Comparison of ENCODE assay signal across 8 mouse cellular contexts in genomic region chr5:25734318-25734717, GRCm38 (mm10). TPM values are rescaled to one million over a fixed set of nuclear protein-coding genes. Genes with fewer than 3 reads are reported as not detected.
DNase-seq lines count a peak whose midpoint lies in the region; ATAC-seq and TF ChIP-seq lines count a peak whose summit lies in the region.

No protein-coding gene starts in this region.

- H3K36me3 ChIP-seq in kidney, embryonic 15.5 days = no peaks in the 10 kb centered on the region
- H3K36me3 ChIP-seq in C2C12 (ENCODE audit: control insufficient read depth, insufficient read depth) = no peaks in the 10 kb centered on the region
- no peaks in the 10 kb centered on the region for H3K36me3 ChIP-seq in MEL (ENCODE audit: control insufficient read depth in 1 of 2, insufficient read depth in 2 of 2, low read length in 2 of 2)
- no peaks in the 10 kb centered on the region for H3K36me3 ChIP-seq in kidney, postnatal 0 days (ENCODE audit: insufficient read depth, low read length)
- H3K36me3 ChIP-seq in forebrain, embryonic 16.5 days (ENCODE audit: control insufficient read depth, insufficient read depth) = no peaks in the 10 kb centered on the region

- H3K79me2 ChIP-seq in C2C12 (ENCODE audit: control insufficient read depth, insufficient read depth) (no peaks in the 10 kb centered on the region), MEL (ENCODE audit: control insufficient read depth, insufficient read depth, low read length, poor library complexity) (no peaks in the 10 kb centered on the region)

- no peak overlapping the region for H3K27ac ChIP-seq in kidney, embryonic 15.5 days
- H3K27ac ChIP-seq in MEL (ENCODE audit: control insufficient read depth, low read depth, low read length) = no peak overlapping the region
- no peak overlapping the region for H3K27ac ChIP-seq in kidney, postnatal 0 days
- H3K27ac ChIP-seq in forebrain, embryonic 16.5 days (ENCODE audit: low read length) = no peak overlapping the region

- TF ChIP-seq RAD21 in MEL (IDR thresholded peaks at IDR 0.05; ENCODE audit: low read depth, low read length) = peak; percentile 97

- H3K79me3 ChIP-seq in C2C12 (ENCODE audit: low read depth) = no peaks in the 10 kb centered on the region

- H3K27me3 ChIP-seq in kidney, embryonic 15.5 days = no peaks in the 10 kb centered on the region
- H3K27me3 ChIP-seq in C2C12 (ENCODE audit: control insufficient read depth, insufficient read depth, insufficient read length) (no peaks in the 10 kb centered on the region), MEL (ENCODE audit: control insufficient read depth in 1 of 2, insufficient read depth in 2 of 2, low read length in 2 of 2) (peaks cover 6 to 13% of the 10 kb centered on the region in 2 experiments)
- H3K27me3 ChIP-seq in kidney, postnatal 0 days (ENCODE audit: insufficient read depth, low read length) = no peaks in the 10 kb centered on the region
- H3K27me3 ChIP-seq in forebrain, embryonic 16.5 days (replicated peaks; ENCODE audit: control insufficient read depth, insufficient read depth, low read length) = no peaks in the 10 kb centered on the region

- no peaks in the 10 kb centered on the region for H3K4me1 ChIP-seq in kidney, embryonic 15.5 days
- no peaks in the 10 kb centered on the region for H3K4me1 ChIP-seq in MEL (ENCODE audit: control insufficient read depth in 1 of 2, insufficient read depth in 2 of 2, low read length in 2 of 2)
- H3K4me1 ChIP-seq in kidney, postnatal 0 days (replicated peaks; ENCODE audit: insufficient read depth, low read length) = no peaks in the 10 kb centered on the region
- H3K4me1 ChIP-seq in forebrain, embryonic 16.5 days (replicated peaks; ENCODE audit: control insufficient read depth, insufficient read depth, low read length) = no peaks in the 10 kb centered on the region

- TF ChIP-seq POLR2A in MEL (IDR thresholded peaks at IDR 0.05; ENCODE audit: control insufficient read depth in 1 of 2, insufficient read depth in 1 of 2, low read depth in 1 of 2, low read length in 2 of 2, poor library complexity in 1 of 2) = no peak

- H3K9ac ChIP-seq in kidney, embryonic 15.5 days = no peak overlapping the region
- H3K9ac ChIP-seq in MEL (ENCODE audit: control insufficient read depth, low read depth, low read length, poor library complexity, severe bottlenecking) = no peak overlapping the region
- no peak overlapping the region for H3K9ac ChIP-seq in kidney, postnatal 0 days (ENCODE audit: low read depth, low read length)
- H3K9ac ChIP-seq in forebrain, embryonic 16.5 days (replicated peaks; ENCODE audit: low read depth, low read length) = no peak overlapping the region

- H3K4me3 ChIP-seq in kidney, embryonic 15.5 days (replicated peaks) = no peak overlapping the region
- H3K4me3 ChIP-seq in C2C12 (ENCODE audit: insufficient read depth, poor library complexity, severe bottlenecking) (no peak overlapping the region), MEL (ENCODE audit: control insufficient read depth in 1 of 2, insufficient read depth in 1 of 2, low read depth in 2 of 2, low read length in 2 of 2) (no peak overlapping the region)
- H3K4me3 ChIP-seq in kidney, postnatal 0 days (replicated peaks; ENCODE audit: low read depth, low read length) = no peak overlapping the region
- H3K4me3 ChIP-seq in forebrain, embryonic 16.5 days (replicated peaks; ENCODE audit: low read length) = no peak overlapping the region

- ATAC-seq in kidney, embryonic 15.5 days (replicated peaks; ENCODE audit: low FRiP score) = no peak
- ATAC-seq in kidney, postnatal 0 days (replicated peaks; ENCODE audit: low FRiP score, low read depth) = no peak
- ATAC-seq in forebrain, embryonic 16.5 days = no peak

- DNase-seq in kidney, adult 11 months = peak; percentile 5
- peak; percentile 60 for DNase-seq in MEL (ENCODE audit: low read depth, low spot score)
- peak; percentile 78 to 82 for DNase-seq in cerebellum, postnatal 14 days
- DNase-seq in kidney, postnatal 0 days (ENCODE audit: low spot score) = peak; percentile 57
- peak; percentile 56 for DNase-seq in naive thymus-derived CD4-positive, alpha-beta T cell, adult 2 months (ENCODE audit: low read depth)

- H3K9me3 ChIP-seq in kidney, embryonic 15.5 days (replicated peaks) = no peaks in the 10 kb centered on the region
- no peaks in the 10 kb centered on the region for H3K9me3 ChIP-seq in MEL (replicated peaks; ENCODE audit: insufficient read depth, low read length)
- no peaks in the 10 kb centered on the region for H3K9me3 ChIP-seq in kidney, postnatal 0 days (replicated peaks; ENCODE audit: low read length)
- H3K9me3 ChIP-seq in forebrain, embryonic 16.5 days (ENCODE audit: control insufficient read depth, low read length) = no peaks in the 10 kb centered on the region

- 3% methylated on average over 1 of the region's 1 CpGs for WGBS in kidney, embryonic 15.5 days
- WGBS in kidney, postnatal 0 days = 7% methylated on average over 1 of the region's 1 CpGs
- WGBS in forebrain, embryonic 16.5 days = 7% methylated on average over 1 of the region's 1 CpGs

- no peak for TF ChIP-seq EP300 in MEL (IDR thresholded peaks at IDR 0.05; ENCODE audit: low read depth in 1 of 2, low read length in 2 of 2)

- peak; percentile 44 for TF ChIP-seq CTCF in C2C12 (IDR thresholded peaks at IDR 0.05; ENCODE audit: control insufficient read depth, insufficient read depth, insufficient read length)
- TF ChIP-seq CTCF in MEL (IDR thresholded peaks at IDR 0.05 in 2 of 3, conservative IDR thresholded peaks at IDR 0.05 in 1 of 3; ENCODE audit: control insufficient read depth in 1 of 3, insufficient read depth in 1 of 3, low read depth in 2 of 3, low read length in 3 of 3, poor library complexity in 1 of 3, severe bottlenecking in 1 of 3) = peak; percentile 76 to 90 (median 83)
- TF ChIP-seq CTCF in kidney, postnatal 0 days (IDR thresholded peaks at IDR 0.05; ENCODE audit: low read depth) = peak; percentile 84

- H3ac ChIP-seq in C2C12 (ENCODE audit: control insufficient read depth, insufficient read length, low read depth) = no peak overlapping the region

- H3K4me2 ChIP-seq in kidney, embryonic 15.5 days = no peak overlapping the region
- no peak overlapping the region for H3K4me2 ChIP-seq in kidney, postnatal 0 days (ENCODE audit: low read length)
- H3K4me2 ChIP-seq in forebrain, embryonic 16.5 days (ENCODE audit: low read length) = no peak overlapping the region

TF ChIP-seq in C2C12, 6 proteins besides CTCF, POLR2A, EP300 and RAD21:
- no peak for TF ChIP-seq CEBPB (IDR thresholded peaks at IDR 0.05; ENCODE audit: low read depth)
- TF ChIP-seq MAX (IDR thresholded peaks at IDR 0.05) = no peak
- TF ChIP-seq USF1 (IDR thresholded peaks at IDR 0.05; ENCODE audit: low read depth) = no peak
- TF ChIP-seq MYOD1 (IDR thresholded peaks at IDR 0.05; ENCODE audit: control insufficient read depth, insufficient read length, low read depth) = no peak
- no peak for TF ChIP-seq MYOG (IDR thresholded peaks at IDR 0.05; ENCODE audit: control insufficient read depth, extremely low read depth, insufficient read length)
- TF ChIP-seq FOSL1 (IDR thresholded peaks at IDR 0.05; ENCODE audit: insufficient read depth, low read length, poor library complexity, severe bottlenecking) = no peak

TF ChIP-seq in MEL, 35 proteins besides CTCF, POLR2A, EP300 and RAD21:
- no peak for TF ChIP-seq GATA1 (IDR thresholded peaks at IDR 0.05; ENCODE audit: low read depth, low read length)
- TF ChIP-seq HCFC1 (IDR thresholded peaks at IDR 0.05; ENCODE audit: low read depth, low read length) = no peak
- TF ChIP-seq E2F4 (IDR thresholded peaks at IDR 0.05; ENCODE audit: borderline replicate concordance, low read depth, low read length) = no peak
- TF ChIP-seq CHD1 (IDR thresholded peaks at IDR 0.05; ENCODE audit: low read depth, low read length) = no peak
- TF ChIP-seq MYC (IDR thresholded peaks at IDR 0.05; ENCODE audit: low read depth, low read length) = no peak
- no peak for TF ChIP-seq MAX (IDR thresholded peaks at IDR 0.05; ENCODE audit: low read length)
- no peak for TF ChIP-seq NRF1 (IDR thresholded peaks at IDR 0.05; ENCODE audit: insufficient read depth, low read depth, low read length, poor library complexity, severe bottlenecking)
- no peak for TF ChIP-seq NELFE (IDR thresholded peaks at IDR 0.05; ENCODE audit: low read depth, low read length)
- no peak for TF ChIP-seq GABPA (IDR thresholded peaks at IDR 0.05; ENCODE audit: low read depth, low read length)
- TF ChIP-seq BHLHE40 (IDR thresholded peaks at IDR 0.05; ENCODE audit: borderline replicate concordance, low read depth, low read length) = no peak
- no peak for TF ChIP-seq USF2 (IDR thresholded peaks at IDR 0.05; ENCODE audit: borderline replicate concordance in 1 of 2, insufficient read depth in 1 of 2, low read depth in 1 of 2, low read length in 2 of 2)
- no peak for TF ChIP-seq TCF12 (IDR thresholded peaks at IDR 0.05; ENCODE audit: low read depth, low read length)
- TF ChIP-seq ZC3H11A (IDR thresholded peaks at IDR 0.05; ENCODE audit: low read depth, low read length) = peak; percentile 93
- TF ChIP-seq SMC3 (IDR thresholded peaks at IDR 0.05; ENCODE audit: low read depth, low read length) = peak; percentile 93

RNA-seq across cellular contexts. Expression of gene Actr3b, which starts 25.5 kb away (rescaled TPM):
- polyA plus RNA-seq in kidney, embryonic 15.5 days (2015; fragmentation: Nextera tagmentation; extraction: Ambion mirVana) = 5.2 and 5.3 TPM in 2 replicates
- polyA plus RNA-seq in C2C12 (2012; fragmentation: generic; extraction: Trizol) = 0.66 TPM
- 7.4 and 8.7 TPM in 2 replicates for total RNA-seq in MEL (2012; rRNA removed)
- polyA plus RNA-seq in MEL (2012; ENCODE audit: insufficient read depth in 1 of 2, insufficient read length in 2 of 2, low read depth in 1 of 2, low replicate concordance in 2 of 2, missing spikeins in 1 of 2) = 10 to 100 TPM in 1 of 2 experiments, not detected in 1; 11.1 TPM
- 5.1 and 5.8 TPM in 2 replicates for polyA plus RNA-seq in kidney, postnatal 0 days (2015; fragmentation: Nextera tagmentation; extraction: Ambion mirVana)
- polyA plus RNA-seq in forebrain, embryonic 16.5 days (2015; fragmentation: Nextera tagmentation; extraction: Ambion mirVana) = 50.8 and 57.8 TPM in 2 replicates

RNA-seq across cellular contexts. Expression of gene Xrcc2, which starts 28.7 kb away (rescaled TPM):
- 10.5 and 10.9 TPM in 2 replicates for polyA plus RNA-seq in kidney, embryonic 15.5 days (2015; fragmentation: Nextera tagmentation; extraction: Ambion mirVana)
- polyA plus RNA-seq in C2C12 (2012; fragmentation: generic; extraction: Trizol) (7.2 TPM), MEL (2012; ENCODE audit: insufficient read depth in 1 of 2, insufficient read length in 2 of 2, low read depth in 1 of 2, low replicate concordance in 2 of 2, missing spikeins in 1 of 2) (10 to 100 TPM in 1 of 2 experiments, not detected in 1; 22.8 TPM)
- total RNA-seq in MEL (2012; rRNA removed) = 25.4 and 34.1 TPM in 2 replicates
- 3.6 and 4.5 TPM in 2 replicates for polyA plus RNA-seq in kidney, postnatal 0 days (2015; fragmentation: Nextera tagmentation; extraction: Ambion mirVana)
- 5.4 and 5.6 TPM in 2 replicates for polyA plus RNA-seq in forebrain, embryonic 16.5 days (2015; fragmentation: Nextera tagmentation; extraction: Ambion mirVana)

Comparison
In these comparisons a context has a peak if more than half of its experiments do, and no peak if none do; other contexts are left out.
1. DNase-seq: peak in every context shown above with its lines; median percentile 80 in cerebellum, postnatal 14 days; 60 in MEL; 57 in kidney, postnatal 0 days; 56 in naive thymus-derived CD4-positive, alpha-beta T cell, adult 2 months; 5 in kidney, adult 11 months.